Mouse (Mus musculus): ENCODE measurements around the gene Ltbp1.

DNA sequence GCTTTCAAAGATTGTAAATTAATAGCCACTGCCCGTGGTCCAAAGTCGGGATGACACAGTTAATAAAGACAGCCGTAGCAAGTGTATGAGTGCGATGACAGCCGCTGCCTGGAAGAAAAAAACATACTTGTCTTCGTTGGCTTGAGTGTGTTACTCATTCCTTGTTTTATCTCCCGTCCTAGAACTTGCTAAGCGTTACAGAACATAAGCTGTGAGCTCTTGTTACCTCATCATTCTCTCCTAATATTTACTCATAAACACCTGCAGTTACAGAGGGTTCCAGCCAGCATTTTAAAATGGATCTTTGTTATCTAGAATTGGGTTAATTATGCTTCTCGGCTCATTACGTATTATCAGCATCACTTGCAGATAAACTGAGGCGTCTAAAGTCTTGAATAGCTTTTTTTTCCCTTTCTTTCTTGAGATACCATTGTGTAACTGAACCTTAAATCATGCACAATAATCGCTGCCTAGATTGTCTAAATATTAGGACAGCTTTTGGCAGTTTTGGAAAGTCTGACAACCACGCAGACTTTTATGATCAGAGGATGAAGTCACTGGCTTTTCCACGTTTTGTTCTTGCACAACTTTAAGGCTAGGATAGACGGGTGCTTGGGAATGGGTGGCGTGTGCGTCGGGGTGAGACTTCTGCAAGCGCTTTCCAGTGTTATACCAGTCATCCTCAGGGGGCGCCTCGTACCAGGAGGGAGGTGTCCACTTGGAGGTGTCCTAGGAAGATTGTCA, 28.7 kb downstream of the Ltbp1 start:
- no peak for TF ChIP-seq POLR2A (IDR thresholded peaks at IDR 0.05; ENCODE audit: insufficient read depth, low read depth, low read length)
- no peak for TF ChIP-seq CTCF (IDR thresholded peaks at IDR 0.05; ENCODE audit: insufficient read depth, low read depth, low read length)

All from olfactory bulb, adult 2 months (tissue).